Mouse (Mus musculus): ENCODE results near the gene Cdc42ep5.

DNA sequence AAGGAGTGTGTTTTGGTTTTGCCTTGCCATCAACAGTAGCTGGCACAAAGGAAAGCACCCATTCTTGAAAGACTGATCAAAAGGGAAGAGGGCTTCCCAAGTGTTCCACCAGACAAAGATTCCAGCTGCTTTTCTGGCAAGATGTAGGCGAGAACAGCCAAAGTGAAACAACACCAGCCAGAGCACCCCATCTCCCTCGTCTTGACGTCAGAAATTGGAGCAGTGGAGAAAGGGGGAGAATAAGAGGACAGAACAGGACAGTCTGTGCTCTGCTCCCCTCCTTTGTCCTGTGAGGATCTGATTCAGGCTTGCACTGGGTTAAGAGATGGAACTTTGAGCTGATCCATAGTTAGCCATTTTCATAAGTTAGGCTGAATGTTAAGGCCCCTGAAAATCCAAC, 52.9 kb downstream of the Cdc42ep5 start:
- TF ChIP-seq POLR2A (IDR thresholded peaks at IDR 0.05; ENCODE audit: low read depth, low read length), result no peak
- no peak for TF ChIP-seq CTCF (IDR thresholded peaks at IDR 0.05; ENCODE audit: extremely low read depth, insufficient read length, insufficient replicate concordance, low read depth, low read length)
